Mouse (Mus musculus): ENCODE data around the gene Olfr1222. TPM values are rescaled to one million over a fixed set of nuclear protein-coding genes. Genes with fewer than 3 reads are reported as not detected.

Gene Olfr1222
- polyA plus RNA-seq, 1 experiment = not detected

DNA sequence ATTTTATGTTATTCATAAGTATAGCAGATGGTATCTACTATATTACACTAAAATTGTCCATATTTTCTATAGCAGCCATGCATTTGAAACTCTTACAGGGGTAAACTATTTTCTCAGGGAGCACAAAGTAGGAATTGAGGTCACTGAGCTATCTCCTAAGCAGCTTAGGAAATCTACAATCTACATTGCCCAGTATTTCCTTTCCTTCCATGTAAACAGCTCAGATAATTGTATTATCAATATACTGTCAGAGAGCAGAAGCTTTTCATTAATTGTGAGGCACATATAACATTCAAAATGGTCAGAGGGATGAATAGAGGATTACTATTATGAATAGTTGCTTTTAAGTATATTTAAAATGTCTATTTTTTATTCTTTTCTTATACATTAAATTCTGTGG, 51.4 kb downstream of the Olfr1222 start:
- no peak for TF ChIP-seq MYOD1 (IDR thresholded peaks at IDR 0.05; ENCODE audit: control insufficient read depth in 1 of 3, insufficient read length in 2 of 3, low read depth in 2 of 3)
- TF ChIP-seq TCF3 (IDR thresholded peaks at IDR 0.05; ENCODE audit: insufficient read length, low read depth) = no peak
- TF ChIP-seq REST (IDR thresholded peaks at IDR 0.05; ENCODE audit: insufficient read depth, insufficient read length) = no peak
- TF ChIP-seq MYOG (IDR thresholded peaks at IDR 0.05; ENCODE audit: control insufficient read depth in 1 of 3, insufficient read depth in 1 of 3, insufficient read length in 2 of 3, low read depth in 2 of 3) = no peak
- TF ChIP-seq TCF12 (IDR thresholded peaks at IDR 0.05; ENCODE audit: insufficient read depth, poor library complexity, severe bottlenecking) = no peak
- TF ChIP-seq POLR2A (IDR thresholded peaks at IDR 0.05; ENCODE audit: insufficient read length, low read depth) = no peak
- no peak for TF ChIP-seq MAX (IDR thresholded peaks at IDR 0.05; ENCODE audit: low read depth)
- TF ChIP-seq E2F4 (IDR thresholded peaks at IDR 0.05; ENCODE audit: insufficient read depth) = no peak
- no peak for TF ChIP-seq USF1 (IDR thresholded peaks at IDR 0.05; ENCODE audit: low read depth)
- TF ChIP-seq CEBPB (IDR thresholded peaks at IDR 0.05; ENCODE audit: insufficient read depth, poor library complexity, severe bottlenecking) = no peak
- H3K27me3 ChIP-seq (ENCODE audit: control insufficient read depth, insufficient read depth, insufficient read length) = no peaks in the 10 kb centered on the region
- no peaks in the 10 kb centered on the region for H3K79me2 ChIP-seq (ENCODE audit: control insufficient read depth, insufficient read depth)
- H3ac ChIP-seq (ENCODE audit: control insufficient read depth, insufficient read length) = no peak overlapping the region
- H3K36me3 ChIP-seq (ENCODE audit: control insufficient read depth, insufficient read depth) = no peaks in the 10 kb centered on the region
- H3K4me2 ChIP-seq (ENCODE audit: low read depth) = no peak overlapping the region
- no peak overlapping the region for H3K4me3 ChIP-seq

Other genes starting within 250 kb of the Olfr1222 start
- gene Olfr1208, start 230.7 kb downstream of the Olfr1222 start, polyA plus RNA-seq (2012; fragmentation: generic; extraction: Trizol) = not detected
- gene Olfr1209, start 217.9 kb downstream of the Olfr1222 start, polyA plus RNA-seq (2012; fragmentation: generic; extraction: Trizol) = not detected
- not detected for gene Olfr1211, start 194.9 kb downstream of the Olfr1222 start, polyA plus RNA-seq (2012; fragmentation: generic; extraction: Trizol)
- gene Olfr1212, start 179.1 kb downstream of the Olfr1222 start, polyA plus RNA-seq (2012; fragmentation: generic; extraction: Trizol) = not detected
- not detected for gene Gm13762, start 152.8 kb downstream of the Olfr1222 start, polyA plus RNA-seq (2012; fragmentation: generic; extraction: Trizol)
- not detected for gene Olfr1214, start 140.4 kb downstream of the Olfr1222 start, polyA plus RNA-seq (2012; fragmentation: generic; extraction: Trizol)
- not detected for gene Olfr1215, start 126.1 kb downstream of the Olfr1222 start, polyA plus RNA-seq (2012; fragmentation: generic; extraction: Trizol)
- not detected for gene Olfr1216, start 114.7 kb downstream of the Olfr1222 start, polyA plus RNA-seq (2012; fragmentation: generic; extraction: Trizol)
- gene Olfr1217, start 101.0 kb downstream of the Olfr1222 start, polyA plus RNA-seq (2012; fragmentation: generic; extraction: Trizol) = not detected
- not detected for gene Olfr1218, start 71.9 kb downstream of the Olfr1222 start, polyA plus RNA-seq (2012; fragmentation: generic; extraction: Trizol)
- gene Olfr1219, start 49.5 kb downstream of the Olfr1222 start, polyA plus RNA-seq (2012; fragmentation: generic; extraction: Trizol) = not detected
- gene Olfr1220, start 26.2 kb downstream of the Olfr1222 start, polyA plus RNA-seq (2012; fragmentation: generic; extraction: Trizol) = not detected
- not detected for gene Olfr1221, start 15.8 kb downstream of the Olfr1222 start, polyA plus RNA-seq (2012; fragmentation: generic; extraction: Trizol)
- not detected for gene Olfr1223, start 18.5 kb upstream of the Olfr1222 start, polyA plus RNA-seq (2012; fragmentation: generic; extraction: Trizol)
- not detected for gene Olfr1224-ps1, start 31.0 kb upstream of the Olfr1222 start, polyA plus RNA-seq (2012; fragmentation: generic; extraction: Trizol)
- gene Olfr1225, start 41.6 kb upstream of the Olfr1222 start, polyA plus RNA-seq (2012; fragmentation: generic; extraction: Trizol) = not detected
- gene Olfr1226, start 67.0 kb upstream of the Olfr1222 start, polyA plus RNA-seq (2012; fragmentation: generic; extraction: Trizol) = not detected
- not detected for gene Olfr1228, start 121.0 kb upstream of the Olfr1222 start, polyA plus RNA-seq (2012; fragmentation: generic; extraction: Trizol)
- not detected for gene Olfr1229, start 155.0 kb upstream of the Olfr1222 start, polyA plus RNA-seq (2012; fragmentation: generic; extraction: Trizol)
- not detected for gene Olfr1230, start 164.2 kb upstream of the Olfr1222 start, polyA plus RNA-seq (2012; fragmentation: generic; extraction: Trizol)
- not detected for gene Olfr1231, start 174.0 kb upstream of the Olfr1222 start, polyA plus RNA-seq (2012; fragmentation: generic; extraction: Trizol)
- not detected for gene Olfr1232, start 196.6 kb upstream of the Olfr1222 start, polyA plus RNA-seq (2012; fragmentation: generic; extraction: Trizol)
- not detected for gene Olfr1233, start 209.3 kb upstream of the Olfr1222 start, polyA plus RNA-seq (2012; fragmentation: generic; extraction: Trizol)
- gene Olfr1234, start 231.8 kb upstream of the Olfr1222 start, polyA plus RNA-seq (2012; fragmentation: generic; extraction: Trizol) = not detected